Mouse (Mus musculus) gastrocnemius, adult 2 months (tissue): Measurements from ENCODE around the gene Golga4. TPM values are rescaled to one million over a fixed set of nuclear protein-coding genes. Genes with fewer than 3 reads are reported as not detected.

Experiments
- DNase-seq: peaks from one replicate; pipeline ENCODE4 v3.0.0; 2022
- H3K27ac ChIP-seq: fragments of 200-600 bp; 2 replicates; pipeline ENCODE4 v1.8.1; 2022; ENCODE audit warnings: mild to moderate bottlenecking
- H3K4me3 ChIP-seq: fragments of 200-600 bp; 2 replicates; pipeline ENCODE4 v1.8.1; 2022; ENCODE audit warnings: mild to moderate bottlenecking, moderate library complexity
- CTCF ChIP-seq: fragments of 200-600 bp; IDR thresholded peaks from 2 replicates; pipeline ENCODE4 v1.8.1; 2022; ENCODE audit warnings: antibody characterized with exemption, mild to moderate bottlenecking, moderate library complexity
- intact Hi-C: fragments of 180-260 bp; cut with DNase I; formaldehyde crosslinking; loops from one replicate; pipeline ENCODE4 v1.15.1; 2025
- total RNA-seq, 2 experiments: library from RNA; stranded (reverse); gene quantifications; 2 replicates each; pipeline ENCODE4 v1.2.3; 2021

Golga4 gene
- total RNA-seq, 2 experiments from 2014 or later: 397 to 426 TPM

GRCm38 (mm10) chr9:118479508-118480291 lies 26.4 kb upstream of the Golga4 start:
- Histone ChIP-seq H3K27ac (no peak overlapping the region), H3K4me3 (no peak overlapping the region)
- no peak for TF ChIP-seq CTCF
- no peak for DNase-seq
- intact Hi-C loops: loop anchor here (10.0 kb wide), 1 partner anchor 315 kb away; no protein-coding TSS in a partner anchor

- no peak overlapping the region for H3K27ac ChIP-seq
- H3K4me3 ChIP-seq: no peak overlapping the region
- TF ChIP-seq CTCF: no peak
- DNase-seq: no peak
- intact Hi-C loops: loop anchor here (10.0 kb wide), 1 partner anchor 315 kb away; no protein-coding TSS in a partner anchor
These were observed 25.8 kb upstream of the Golga4 start for GRCm38 (mm10) chr9:118480292-118480690.

- Histone ChIP-seq H3K27ac (no peak overlapping the region), H3K4me3 (no peak overlapping the region)
- intact Hi-C loops: loop anchor here (10.0 kb wide), 1 partner anchor 317 kb away; no protein-coding TSS in a partner anchor
- no peak for DNase-seq
- TF ChIP-seq CTCF: no peak
These were observed 23.9 kb upstream of the Golga4 start for GRCm38 (mm10) chr9:118482210-118482609.

GRCm38 (mm10) chr9:118486361-118487095 lies 19.5 kb upstream of the Golga4 start:
- intact Hi-C loops: loop anchor here (10.0 kb wide), 1 partner anchor 322 kb away; no protein-coding TSS in a partner anchor
- no peak overlapping the region for H3K27ac ChIP-seq
- DNase-seq: no peak
- no peak overlapping the region for H3K4me3 ChIP-seq
- no peak for TF ChIP-seq CTCF

GRCm38 (mm10) chr9:118487096-118487395 lies 19.0 kb upstream of the Golga4 start:
- TF ChIP-seq CTCF: no peak
- Histone ChIP-seq H3K4me3 (no peak overlapping the region), H3K27ac (no peak overlapping the region)
- DNase-seq: no peak
- intact Hi-C loops: loop anchor here (10.0 kb wide), 1 partner anchor 322 kb away; no protein-coding TSS in a partner anchor

- Histone ChIP-seq H3K4me3 (peak overlapping the region; percentile 68), H3K27ac (no peak overlapping the region)
- intact Hi-C loops: loop anchor here (10.0 kb wide), 1 partner anchor 323 kb away; no protein-coding TSS in a partner anchor
- DNase-seq: no peak
- TF ChIP-seq CTCF: no peak
These were observed 18.4 kb upstream of the Golga4 start for GRCm38 (mm10) chr9:118487636-118488035.

- intact Hi-C loops: loop anchor here (10.0 kb wide), 1 partner anchor 324 kb away; no protein-coding TSS in a partner anchor
- peak; percentile 55 for TF ChIP-seq CTCF
- DNase-seq: peak; percentile 45
- Histone ChIP-seq H3K4me3 (peak overlapping the region; percentile 68), H3K27ac (no peak overlapping the region)
These were observed 17.8 kb upstream of the Golga4 start for GRCm38 (mm10) chr9:118488138-118488895.

GRCm38 (mm10) chr9:118488896-118489578 lies 17.0 kb upstream of the Golga4 start:
- Histone ChIP-seq H3K27ac (no peak overlapping the region), H3K4me3 (peak overlapping the region; percentile 68)
- no peak for DNase-seq
- intact Hi-C loops: loop anchor here (10.0 kb wide), 1 partner anchor 324 kb away; no protein-coding TSS in a partner anchor
- no peak for TF ChIP-seq CTCF

GRCm38 (mm10) chr9:118489579-118490019 lies 16.5 kb upstream of the Golga4 start:
- Histone ChIP-seq H3K4me3 (peak overlapping the region; percentile 68), H3K27ac (no peak overlapping the region)
- peak; percentile 75 for DNase-seq
- TF ChIP-seq CTCF: peak; percentile 94
- intact Hi-C loops: loop anchor here (2.0 to 10.0 kb wide), 2 partner anchors 325 to 437 kb away; no protein-coding TSS in a partner anchor

- no peak overlapping the region for H3K4me3 ChIP-seq
- TF ChIP-seq CTCF: no peak
- intact Hi-C loops: loop anchor here (2.0 kb wide), 1 partner anchor 438 kb away; no protein-coding TSS in a partner anchor
These were observed 14.9 kb upstream of the Golga4 start for GRCm38 (mm10) chr9:118491195-118491594.

GRCm38 (mm10) chr9:118492932-118493698 lies 13.0 kb upstream of the Golga4 start:
- Histone ChIP-seq H3K4me3 (no peak overlapping the region), H3K27ac (no peak overlapping the region)
- no peak for TF ChIP-seq CTCF
- DNase-seq: no peak
- intact Hi-C loops: no loop called here

More at GRCm38 (mm10) chr9:118491195-118491594, 14.9 kb upstream of the Golga4 start:
- no peak for DNase-seq
- H3K27ac ChIP-seq: no peak overlapping the region
